Mouse (Mus musculus): Measurements from ENCODE around the gene Treh. TPM values are rescaled to one million over a fixed set of nuclear protein-coding genes. Genes with fewer than 3 reads are reported as not detected.

Treh gene
- polyA plus RNA-seq, 1 experiment, result 183 TPM

- peak overlapping the region; percentile 76 for H3K27ac ChIP-seq (ENCODE audit: insufficient read depth, low read depth, low read length)
- no peaks in the 10 kb centered on the region for H3K36me3 ChIP-seq (ENCODE audit: control insufficient read depth, insufficient read depth, low read length)
- H3K4me3 ChIP-seq (ENCODE audit: low read depth, low read length), result peak overlapping the region; percentile 68
- 4% methylated on average over 79 of the region's 79 CpGs for WGBS
- peaks cover 35% of the 10 kb centered on the region for H3K27me3 ChIP-seq (ENCODE audit: control insufficient read depth, insufficient read depth, low read length)
- H3K4me1 ChIP-seq (ENCODE audit: control insufficient read depth, insufficient read depth, insufficient read length, low read length), result peaks cover 9% of the 10 kb centered on the region
- TF ChIP-seq CTCF (IDR thresholded peaks at IDR 0.05; ENCODE audit: extremely low read depth, insufficient read length, insufficient replicate concordance, low read depth, low read length) (no peak), POLR2A (IDR thresholded peaks at IDR 0.05; ENCODE audit: low read depth, low read length) (no peak)
Measured at GRCm38 (mm10) chr9:44733671-44734523, 60.9 kb downstream of the Treh start.

- Histone ChIP-seq H3K4me3 (ENCODE audit: low read depth, low read length) (peak within 1 kb of the TSS; percentile 68), H3K4me1 (ENCODE audit: control insufficient read depth, insufficient read depth, insufficient read length, low read length) (peaks cover 9% of the 10 kb centered on the region), H3K27ac (ENCODE audit: insufficient read depth, low read depth, low read length) (peak within 1 kb of the TSS; percentile 76), H3K27me3 (ENCODE audit: control insufficient read depth, insufficient read depth, low read length) (peaks cover 35% of the 10 kb centered on the region), H3K36me3 (ENCODE audit: control insufficient read depth, insufficient read depth, low read length) (no peaks in the 10 kb centered on the region)
- 0 out of 2 replicates have a peak, but pooled peaks have one; percentile 9 for TF ChIP-seq CTCF (IDR thresholded peaks at IDR 0.05; ENCODE audit: extremely low read depth, insufficient read length, insufficient replicate concordance, low read depth, low read length)
- TF ChIP-seq POLR2A (IDR thresholded peaks at IDR 0.05; ENCODE audit: low read depth, low read length), result no peak; the same call in 1 of the 2 replicates
- 3% methylated on average over 47 of the region's 47 CpGs for WGBS
Measured at GRCm38 (mm10) chr9:44734524-44735494, 61.8 kb downstream of the Treh start, which contains the start of gene Phldb1. TSS of gene Phldb1 (minus strand) at chr9:44735198.

- no peaks in the 10 kb centered on the region for H3K36me3 ChIP-seq (ENCODE audit: control insufficient read depth, insufficient read depth, low read length)
- WGBS, result 80% methylated on average over 6 of the region's 6 CpGs
- no peak overlapping the region for H3K27ac ChIP-seq (ENCODE audit: insufficient read depth, low read depth, low read length)
- H3K4me1 ChIP-seq (ENCODE audit: control insufficient read depth, insufficient read depth, insufficient read length, low read length), result peaks cover 9% of the 10 kb centered on the region
- peaks cover 28% of the 10 kb centered on the region for H3K27me3 ChIP-seq (ENCODE audit: control insufficient read depth, insufficient read depth, low read length)
- no peak overlapping the region for H3K4me3 ChIP-seq (ENCODE audit: low read depth, low read length)
- no peak for TF ChIP-seq POLR2A (IDR thresholded peaks at IDR 0.05; ENCODE audit: low read depth, low read length)
- no peak for TF ChIP-seq CTCF (IDR thresholded peaks at IDR 0.05; ENCODE audit: extremely low read depth, insufficient read length, insufficient replicate concordance, low read depth, low read length)
Measured at GRCm38 (mm10) chr9:44735886-44736285, 62.9 kb downstream of the Treh start.

Other genes with a start within 250 kb of the Treh start
- not detected in 2 replicates for gene Foxr1, start 232.1 kb upstream of the Treh start, polyA plus RNA-seq (2012; rRNA removed)
- 1.4 TPM in 2 replicates for gene Upk2, start 218.3 kb upstream of the Treh start, polyA plus RNA-seq (2012; rRNA removed)
- 21.8 and 28.1 TPM in 2 replicates for gene Bcl9l, start 190.4 kb upstream of the Treh start, polyA plus RNA-seq (2012; rRNA removed)
- gene Cxcr5, start 111.4 kb upstream of the Treh start, polyA plus RNA-seq (2012; rRNA removed), result 2.0 and 5.7 TPM in 2 replicates
- gene Ddx6, start 68.3 kb upstream of the Treh start, polyA plus RNA-seq (2012; rRNA removed), result 5.1 and 9.6 TPM in 2 replicates
- gene Phldb1, start 62.0 kb downstream of the Treh start, polyA plus RNA-seq (2012; rRNA removed), result 29.8 and 34.1 TPM in 2 replicates
- 19.3 and 47.9 TPM in 2 replicates for gene Arcn1, start 94.6 kb downstream of the Treh start, polyA plus RNA-seq (2012; rRNA removed)
- 13.4 and 26.2 TPM in 2 replicates for gene Ift46, start 94.7 kb downstream of the Treh start, polyA plus RNA-seq (2012; rRNA removed)
- 2.9 and 6.9 TPM in 2 replicates for gene Tmem25, start 126.1 kb downstream of the Treh start, polyA plus RNA-seq (2012; rRNA removed)
- 2.1 and 9.4 TPM in 2 replicates for gene Ttc36, start 129.8 kb downstream of the Treh start, polyA plus RNA-seq (2012; rRNA removed)
- gene Kmt2a, start 208.1 kb downstream of the Treh start, polyA plus RNA-seq (2012; rRNA removed), result 6.8 and 12.2 TPM in 2 replicates
- gene Atp5l, start 247.5 kb downstream of the Treh start, polyA plus RNA-seq (2012; rRNA removed), result 72.7 and 102 TPM in 2 replicates

Measured in small intestine, adult 2 months (tissue).